12 mouse cellular contexts compared by ENCODE assay signal in genomic region chr2:92273101-92273801, GRCm38 (mm10).
A peak's percentile ranks its signal among the peaks of the same experiment; 100 is the strongest.
DNase-seq lines count a peak whose midpoint lies in the region; ATAC-seq and TF ChIP-seq lines count a peak whose summit lies in the region.
"Had no signal": no experiment of that assay in that cellular context is flagged by ENCODE, and none has a peak within 500 bp of the region (broad histone marks: within the 10 kb centered on the region; RNA-seq: fewer than 3 reads in every experiment).

No protein-coding gene starts in this region.

- H3K9me3 ChIP-seq in heart, postnatal 0 days (replicated peaks; ENCODE audit: control insufficient read depth, low read length): no peaks in the 10 kb centered on the region
- no peaks in the 10 kb centered on the region for H3K9me3 ChIP-seq in heart, embryonic 10.5 days
- H3K9me3 ChIP-seq in midbrain, embryonic 14.5 days (ENCODE audit: control insufficient read depth, low read length): no peaks in the 10 kb centered on the region
- H3K9me3 ChIP-seq in midbrain, embryonic 15.5 days: no peaks in the 10 kb centered on the region
- H3K9me3 ChIP-seq: G1E; midbrain, embryonic 12.5 days had no signal

- TF ChIP-seq CTCF in heart, postnatal 0 days (IDR thresholded peaks at IDR 0.05; ENCODE audit: low read depth): no peak

- 0 out of 2 replicates have a peak overlapping the region, but pooled peaks have one; percentile 9 for H3K9ac ChIP-seq in heart, postnatal 0 days (replicated peaks; ENCODE audit: low read depth, low read length)
- H3K9ac ChIP-seq in midbrain, embryonic 14.5 days (replicated peaks; ENCODE audit: low read length): no peak overlapping the region
- H3K9ac ChIP-seq in midbrain, embryonic 15.5 days: no peak overlapping the region
- H3K9ac ChIP-seq: midbrain, embryonic 12.5 days had no signal

- H3K4me2 ChIP-seq in heart, postnatal 0 days (ENCODE audit: low read depth, low read length): peak overlapping the region; percentile 48
- no peak overlapping the region for H3K4me2 ChIP-seq in midbrain, embryonic 14.5 days (ENCODE audit: low read length)
- no peak overlapping the region for H3K4me2 ChIP-seq in midbrain, embryonic 15.5 days
- H3K4me2 ChIP-seq: midbrain, embryonic 12.5 days had no signal

- no peaks in the 10 kb centered on the region for H3K27me3 ChIP-seq in heart, postnatal 0 days (ENCODE audit: control insufficient read depth, insufficient read depth, low read length)
- no peaks in the 10 kb centered on the region for H3K27me3 ChIP-seq in heart, embryonic 10.5 days (ENCODE audit: insufficient read depth, poor library complexity, severe bottlenecking)
- no peaks in the 10 kb centered on the region for H3K27me3 ChIP-seq in midbrain, embryonic 14.5 days (ENCODE audit: control insufficient read depth, insufficient read depth, low read length)
- H3K27me3 ChIP-seq in midbrain, embryonic 15.5 days (replicated peaks): no peaks in the 10 kb centered on the region
- H3K27me3 ChIP-seq: midbrain, embryonic 12.5 days had no signal

- peak overlapping the region; percentile 11; the same call in 1 of the 2 replicates for H3K4me3 ChIP-seq in heart, postnatal 0 days (ENCODE audit: low read depth, low read length)
- no peak overlapping the region for H3K4me3 ChIP-seq in heart, embryonic 10.5 days
- H3K4me3 ChIP-seq in midbrain, embryonic 14.5 days (replicated peaks; ENCODE audit: low read depth, low read length): no peak overlapping the region
- no peak overlapping the region for H3K4me3 ChIP-seq in midbrain, embryonic 15.5 days
- H3K4me3 ChIP-seq: midbrain, embryonic 12.5 days had no signal

- DNase-seq in cerebellum, postnatal 10 days: peak; percentile 44 to 50
- no peak for DNase-seq in cerebellum, adult 11-12 months
- DNase-seq in heart, postnatal 0 days (ENCODE audit: low spot score): no peak
- DNase-seq in heart, embryonic 10.5 days (ENCODE audit: low spot score): no peak
- DNase-seq in midbrain, embryonic 14.5 days: peak; percentile 52
- DNase-seq in natural killer cell, adult 2 months (ENCODE audit: low spot score in 2 of 2): no peak
- DNase-seq: adrenal gland, adult 8-10 months had no signal

- no peak for ATAC-seq in heart, postnatal 0 days (ENCODE audit: insufficient read depth, low read depth)
- no peak for ATAC-seq in midbrain, embryonic 14.5 days (ENCODE audit: low FRiP score, low TSS enrichment)
- no peak for ATAC-seq in midbrain, embryonic 15.5 days (replicated peaks)
- peak; percentile 56 for ATAC-seq in megakaryocyte-erythroid progenitor cell, adult 5-6 weeks (replicated peaks; ENCODE audit: low FRiP score, low TSS enrichment, poor library complexity, severe bottlenecking)

- peaks cover 7% of the 10 kb centered on the region for H3K4me1 ChIP-seq in heart, postnatal 0 days (ENCODE audit: control insufficient read depth, insufficient read depth)
- 0 out of 2 replicates have a peak, but pooled peaks cover 3% of the 10 kb centered on the region for H3K4me1 ChIP-seq in heart, embryonic 10.5 days
- no peaks in the 10 kb centered on the region for H3K4me1 ChIP-seq in midbrain, embryonic 14.5 days (ENCODE audit: control insufficient read depth, insufficient read depth, low read length)
- peaks cover 4% of the 10 kb centered on the region for H3K4me1 ChIP-seq in midbrain, embryonic 15.5 days
- H3K4me1 ChIP-seq: midbrain, embryonic 12.5 days had no signal

- no peaks in the 10 kb centered on the region for H3K36me3 ChIP-seq in heart, postnatal 0 days (replicated peaks; ENCODE audit: control insufficient read depth, insufficient read depth, low read length)
- peaks cover 10% of the 10 kb centered on the region; the same call in 1 of the 2 replicates for H3K36me3 ChIP-seq in heart, embryonic 10.5 days
- 0 out of 2 replicates have a peak, but pooled peaks cover 6% of the 10 kb centered on the region for H3K36me3 ChIP-seq in midbrain, embryonic 14.5 days (ENCODE audit: control insufficient read depth, insufficient read depth, low read length)
- H3K36me3 ChIP-seq in midbrain, embryonic 15.5 days (replicated peaks): no peaks in the 10 kb centered on the region
- H3K36me3 ChIP-seq: midbrain, embryonic 12.5 days had no signal

- no peak for TF ChIP-seq EP300 in heart, postnatal 0 days (IDR thresholded peaks at IDR 0.05; ENCODE audit: low read depth)

- H3K27ac ChIP-seq in heart, postnatal 0 days (ENCODE audit: low read depth): peak overlapping the region; percentile 48
- no peak overlapping the region for H3K27ac ChIP-seq in heart, embryonic 10.5 days
- no peak overlapping the region for H3K27ac ChIP-seq in midbrain, embryonic 14.5 days (replicated peaks; ENCODE audit: low read depth, low read length)
- no peak overlapping the region for H3K27ac ChIP-seq in midbrain, embryonic 15.5 days
- H3K27ac ChIP-seq: kidney, postnatal 0 days; midbrain, embryonic 12.5 days had no signal

- 48% methylated on average over 6 of the region's 6 CpGs for WGBS in heart, postnatal 0 days
- 81% methylated on average over 6 of the region's 6 CpGs for WGBS in heart, embryonic 10.5 days
- WGBS in midbrain, embryonic 14.5 days: 79% methylated on average over 6 of the region's 6 CpGs
- WGBS in midbrain, embryonic 15.5 days: 75% methylated on average over 6 of the region's 6 CpGs

Comparison
In these comparisons a context has a peak if more than half of its experiments do, and no peak if none do; other contexts are left out.
1. DNase-seq: peak in cerebellum, postnatal 10 days (2 of 2) and midbrain, embryonic 14.5 days (single experiment); none in cerebellum, adult 11-12 months (single experiment), heart, postnatal 0 days (single experiment), heart, embryonic 10.5 days (single experiment) and natural killer cell, adult 2 months (0 of 2).